Mouse (Mus musculus): Measurements from ENCODE around the gene Lrrc73. TPM values are rescaled to one million over a fixed set of nuclear protein-coding genes. Genes with fewer than 3 reads are reported as not detected.

The Lrrc73 gene
- polyA plus RNA-seq, 1 experiment, result 1.9 TPM

DNA sequence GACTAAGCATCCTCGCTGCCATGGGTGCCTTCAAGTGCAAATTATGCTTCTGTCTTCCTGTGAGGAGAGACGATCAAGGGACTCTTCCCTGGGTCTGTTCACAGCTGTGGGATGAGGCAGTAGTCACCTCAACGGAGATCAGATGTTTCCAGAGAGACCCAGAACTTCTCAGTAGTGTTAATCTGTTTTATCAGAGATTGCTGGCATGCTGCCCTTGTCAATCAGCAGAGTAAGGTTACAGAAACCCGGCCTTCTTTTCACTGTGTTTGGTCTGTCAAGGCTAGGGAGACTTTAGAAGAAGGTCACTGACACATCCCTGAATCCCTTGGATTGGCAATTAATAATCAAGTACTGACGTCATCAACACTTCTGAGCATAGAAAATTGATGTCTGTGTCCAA, 15.9 kb upstream of the Lrrc73 start:
- 72% methylated on average over 5 of the region's 5 CpGs for WGBS
- Histone ChIP-seq H3K27me3 (ENCODE audit: control insufficient read depth, insufficient read depth, low read length) (no peaks in the 10 kb centered on the region), H3K4me3 (ENCODE audit: low read depth, low read length) (no peak overlapping the region), H3K27ac (ENCODE audit: insufficient read depth, low read depth, low read length) (no peak overlapping the region), H3K4me1 (ENCODE audit: control insufficient read depth, insufficient read depth, insufficient read length, low read length) (no peaks in the 10 kb centered on the region; the same call in 1 of the 2 replicates), H3K36me3 (ENCODE audit: control insufficient read depth, insufficient read depth, low read length) (peaks cover 63% of the 10 kb centered on the region)
- TF ChIP-seq CTCF (IDR thresholded peaks at IDR 0.05; ENCODE audit: extremely low read depth, insufficient read length, insufficient replicate concordance, low read depth, low read length) (no peak), POLR2A (IDR thresholded peaks at IDR 0.05; ENCODE audit: low read depth, low read length) (no peak)

- whole genome bisulfite sequencing, result 87% methylated on average over 15 of the region's 15 CpGs
- H3K4me1 ChIP-seq (ENCODE audit: control insufficient read depth, insufficient read depth, insufficient read length, low read length), result peaks cover 3% of the 10 kb centered on the region
- H3K27ac ChIP-seq (ENCODE audit: insufficient read depth, low read depth, low read length), result no peak overlapping the region
- H3K36me3 ChIP-seq (ENCODE audit: control insufficient read depth, insufficient read depth, low read length), result peaks cover 66% of the 10 kb centered on the region
- TF ChIP-seq POLR2A (IDR thresholded peaks at IDR 0.05; ENCODE audit: low read depth, low read length), result no peak
- TF ChIP-seq CTCF (IDR thresholded peaks at IDR 0.05; ENCODE audit: extremely low read depth, insufficient read length, insufficient replicate concordance, low read depth, low read length), result no peak
- H3K4me3 ChIP-seq (ENCODE audit: low read depth, low read length), result no peak overlapping the region
- no peaks in the 10 kb centered on the region for H3K27me3 ChIP-seq (ENCODE audit: control insufficient read depth, insufficient read depth, low read length)
These were observed 13.7 kb upstream of the Lrrc73 start for GRCm38 (mm10) chr17:46239516-46240114.

DNA sequence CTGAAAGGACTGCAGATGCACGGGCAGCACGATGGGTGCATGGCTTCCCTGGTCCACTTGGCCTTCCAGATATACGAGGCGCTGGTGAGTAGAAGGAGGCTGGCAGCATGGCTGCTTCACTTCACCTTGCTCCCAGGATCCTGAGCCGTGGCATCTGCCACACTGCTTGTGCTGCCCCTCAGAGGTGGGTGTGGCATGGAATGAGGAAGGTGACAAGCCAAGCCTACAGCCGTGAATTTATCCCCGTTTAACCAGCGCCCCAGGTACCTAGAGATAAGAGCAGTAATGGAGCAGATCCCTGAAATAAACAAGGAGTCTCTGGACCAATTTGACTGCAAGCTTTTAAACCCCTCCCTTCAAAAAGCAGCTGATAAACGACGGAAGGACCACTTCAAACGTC, 11.9 kb upstream of the Lrrc73 start:
- Histone ChIP-seq H3K36me3 (ENCODE audit: control insufficient read depth, insufficient read depth, low read length) (peaks cover 67% of the 10 kb centered on the region), H3K4me3 (ENCODE audit: low read depth, low read length) (no peak overlapping the region), H3K27me3 (ENCODE audit: control insufficient read depth, insufficient read depth, low read length) (no peaks in the 10 kb centered on the region), H3K4me1 (ENCODE audit: control insufficient read depth, insufficient read depth, insufficient read length, low read length) (peaks cover 3% of the 10 kb centered on the region), H3K27ac (ENCODE audit: insufficient read depth, low read depth, low read length) (no peak overlapping the region)
- 50% methylated on average over 11 of the region's 11 CpGs for WGBS
- no peak for TF ChIP-seq CTCF (IDR thresholded peaks at IDR 0.05; ENCODE audit: extremely low read depth, insufficient read length, insufficient replicate concordance, low read depth, low read length)
- TF ChIP-seq POLR2A (IDR thresholded peaks at IDR 0.05; ENCODE audit: low read depth, low read length), result no peak

- Histone ChIP-seq H3K4me3 (ENCODE audit: low read depth, low read length) (no peak overlapping the region), H3K4me1 (ENCODE audit: control insufficient read depth, insufficient read depth, insufficient read length, low read length) (peaks cover 8% of the 10 kb centered on the region), H3K27me3 (ENCODE audit: control insufficient read depth, insufficient read depth, low read length) (no peaks in the 10 kb centered on the region), H3K27ac (ENCODE audit: insufficient read depth, low read depth, low read length) (no peak overlapping the region), H3K36me3 (ENCODE audit: control insufficient read depth, insufficient read depth, low read length) (peaks cover 59% of the 10 kb centered on the region)
- TF ChIP-seq CTCF (IDR thresholded peaks at IDR 0.05; ENCODE audit: extremely low read depth, insufficient read length, insufficient replicate concordance, low read depth, low read length) (no peak), POLR2A (IDR thresholded peaks at IDR 0.05; ENCODE audit: low read depth, low read length) (no peak)
- WGBS, result 89% methylated on average over 13 of the region's 13 CpGs
These were observed 11.1 kb upstream of the Lrrc73 start for GRCm38 (mm10) chr17:46242274-46242673.

GRCm38 (mm10) chr17:46242993-46243392, 10.3 kb upstream of the Lrrc73 start:
- peaks cover 56% of the 10 kb centered on the region for H3K36me3 ChIP-seq (ENCODE audit: control insufficient read depth, insufficient read depth, low read length)
- no peak overlapping the region for H3K27ac ChIP-seq (ENCODE audit: insufficient read depth, low read depth, low read length)
- 62% methylated on average over 4 of the region's 4 CpGs for whole genome bisulfite sequencing
- H3K4me1 ChIP-seq (ENCODE audit: control insufficient read depth, insufficient read depth, insufficient read length, low read length), result peaks cover 8% of the 10 kb centered on the region
- no peaks in the 10 kb centered on the region for H3K27me3 ChIP-seq (ENCODE audit: control insufficient read depth, insufficient read depth, low read length)
- TF ChIP-seq CTCF (IDR thresholded peaks at IDR 0.05; ENCODE audit: extremely low read depth, insufficient read length, insufficient replicate concordance, low read depth, low read length) (no peak), POLR2A (IDR thresholded peaks at IDR 0.05; ENCODE audit: low read depth, low read length) (no peak)
- no peak overlapping the region for H3K4me3 ChIP-seq (ENCODE audit: low read depth, low read length)

DNA sequence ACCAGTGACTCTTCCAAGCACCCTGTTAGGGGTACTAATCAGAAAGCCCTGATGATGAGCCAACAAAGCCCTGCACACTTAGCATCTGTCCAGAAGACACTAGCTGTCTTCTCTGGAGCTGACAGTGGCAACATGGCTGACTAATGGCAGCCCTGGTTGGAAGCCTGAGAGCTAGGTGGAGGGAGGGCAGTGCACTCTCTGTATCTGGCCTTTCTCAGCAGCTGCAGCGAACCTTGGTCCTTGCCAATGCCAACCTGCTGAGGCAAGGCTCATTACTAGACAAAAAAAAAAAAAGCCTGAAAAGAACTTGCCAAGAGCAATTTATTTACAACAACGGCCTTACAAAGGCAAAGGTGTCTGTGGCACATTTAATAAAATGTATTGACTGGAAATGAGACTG, 9.7 kb upstream of the Lrrc73 start:
- H3K27me3 ChIP-seq (ENCODE audit: control insufficient read depth, insufficient read depth, low read length), result no peaks in the 10 kb centered on the region
- no peak overlapping the region for H3K4me3 ChIP-seq (ENCODE audit: low read depth, low read length)
- no peak for TF ChIP-seq POLR2A (IDR thresholded peaks at IDR 0.05; ENCODE audit: low read depth, low read length)
- TF ChIP-seq CTCF (IDR thresholded peaks at IDR 0.05; ENCODE audit: extremely low read depth, insufficient read length, insufficient replicate concordance, low read depth, low read length), result no peak
- H3K27ac ChIP-seq (ENCODE audit: insufficient read depth, low read depth, low read length), result no peak overlapping the region
- 23% methylated on average over 2 of the region's 2 CpGs for WGBS
- peaks cover 9% of the 10 kb centered on the region for H3K4me1 ChIP-seq (ENCODE audit: control insufficient read depth, insufficient read depth, insufficient read length, low read length)
- H3K36me3 ChIP-seq (ENCODE audit: control insufficient read depth, insufficient read depth, low read length), result peaks cover 51% of the 10 kb centered on the region

GRCm38 (mm10) chr17:46244579-46244978, 8.8 kb upstream of the Lrrc73 start:
- H3K4me3 ChIP-seq (ENCODE audit: low read depth, low read length), result no peak overlapping the region
- H3K27ac ChIP-seq (ENCODE audit: insufficient read depth, low read depth, low read length), result no peak overlapping the region
- H3K36me3 ChIP-seq (ENCODE audit: control insufficient read depth, insufficient read depth, low read length), result peaks cover 51% of the 10 kb centered on the region
- 78% methylated on average over 10 of the region's 10 CpGs for WGBS
- TF ChIP-seq CTCF (IDR thresholded peaks at IDR 0.05; ENCODE audit: extremely low read depth, insufficient read length, insufficient replicate concordance, low read depth, low read length), result no peak
- no peak for TF ChIP-seq POLR2A (IDR thresholded peaks at IDR 0.05; ENCODE audit: low read depth, low read length)
- peaks cover 13% of the 10 kb centered on the region for H3K4me1 ChIP-seq (ENCODE audit: control insufficient read depth, insufficient read depth, insufficient read length, low read length)
- no peaks in the 10 kb centered on the region for H3K27me3 ChIP-seq (ENCODE audit: control insufficient read depth, insufficient read depth, low read length)

Measured in small intestine, adult 2 months (tissue).